Mouse (Mus musculus): ENCODE results near the gene Cyp27b1. TPM values are rescaled to one million over a fixed set of nuclear protein-coding genes. Genes with fewer than 3 reads are reported as not detected.
A peak's percentile ranks its signal among the peaks of the same experiment; 100 is the strongest.

Gene Cyp27b1
- polyA plus RNA-seq, 1 experiment from 2014 or later, result 0.18 TPM

GRCm38 (mm10) chr10:127080901-127081780 is 33.1 kb downstream of the Cyp27b1 start:
- WGBS, result 1% methylated on average over 43 of the region's 48 CpGs
- no peaks in the 10 kb centered on the region for H3K9me3 ChIP-seq (ENCODE audit: control insufficient read depth, low read length)
- no peak overlapping the region; the same call in 1 of the 2 replicates for H3K27ac ChIP-seq (ENCODE audit: low read depth, low read length)
- peak overlapping the region; percentile 83 for H3K4me3 ChIP-seq (ENCODE audit: low read length)
- peaks cover 32% of the 10 kb centered on the region for H3K4me1 ChIP-seq (ENCODE audit: control insufficient read depth, insufficient read depth, low read depth, low read length)
- peak overlapping the region; percentile 86 for H3K4me2 ChIP-seq (ENCODE audit: low read length)
- H3K27me3 ChIP-seq (replicated peaks; ENCODE audit: control insufficient read depth, insufficient read depth, low read length), result no peaks in the 10 kb centered on the region
- peaks cover 8% of the 10 kb centered on the region; the same call in 1 of the 2 replicates for H3K36me3 ChIP-seq (ENCODE audit: control insufficient read depth, insufficient read depth, low read length)
- no peak for ATAC-seq
- peak overlapping the region; percentile 89 for H3K9ac ChIP-seq (ENCODE audit: low read depth, low read length)

GRCm38 (mm10) chr10:127081996-127082620 is 34.1 kb downstream of the Cyp27b1 start:
- Histone ChIP-seq H3K27me3 (replicated peaks; ENCODE audit: control insufficient read depth, insufficient read depth, low read length) (no peaks in the 10 kb centered on the region), H3K36me3 (ENCODE audit: control insufficient read depth, insufficient read depth, low read length) (peaks cover 9% of the 10 kb centered on the region; the same call in 1 of the 2 replicates), H3K4me3 (ENCODE audit: low read length) (peak overlapping the region; percentile 83), H3K27ac (ENCODE audit: low read depth, low read length) (no peak overlapping the region), H3K9ac (ENCODE audit: low read depth, low read length) (peak overlapping the region; percentile 89; the same call in 1 of the 2 replicates), H3K4me2 (ENCODE audit: low read length) (peak overlapping the region; percentile 86), H3K4me1 (ENCODE audit: control insufficient read depth, insufficient read depth, low read depth, low read length) (peaks cover 28% of the 10 kb centered on the region), H3K9me3 (ENCODE audit: control insufficient read depth, low read length) (no peaks in the 10 kb centered on the region)
- no peak for ATAC-seq
- 21% methylated on average over 8 of the region's 8 CpGs for WGBS

GRCm38 (mm10) chr10:127083292-127083914 is 35.4 kb downstream of the Cyp27b1 start:
- Histone ChIP-seq H3K9ac (ENCODE audit: low read depth, low read length) (no peak overlapping the region), H3K4me3 (ENCODE audit: low read length) (no peak overlapping the region), H3K27ac (ENCODE audit: low read depth, low read length) (no peak overlapping the region), H3K27me3 (replicated peaks; ENCODE audit: control insufficient read depth, insufficient read depth, low read length) (peaks cover 9% of the 10 kb centered on the region; the same call in 1 of the 2 replicates), H3K4me1 (ENCODE audit: control insufficient read depth, insufficient read depth, low read depth, low read length) (peaks cover 24% of the 10 kb centered on the region), H3K9me3 (ENCODE audit: control insufficient read depth, low read length) (no peaks in the 10 kb centered on the region), H3K36me3 (ENCODE audit: control insufficient read depth, insufficient read depth, low read length) (peaks cover 19% of the 10 kb centered on the region), H3K4me2 (ENCODE audit: low read length) (no peak overlapping the region)
- 35% methylated on average over 8 of the region's 8 CpGs for WGBS
- no peak for ATAC-seq

- no peak for ATAC-seq
- H3K27me3 ChIP-seq (replicated peaks; ENCODE audit: control insufficient read depth, insufficient read depth, low read length), result peaks cover 12% of the 10 kb centered on the region
- WGBS, result 49% methylated on average over 5 of the region's 5 CpGs
- no peak overlapping the region for H3K4me3 ChIP-seq (ENCODE audit: low read length)
- no peak overlapping the region for H3K4me2 ChIP-seq (ENCODE audit: low read length)
- H3K9ac ChIP-seq (ENCODE audit: low read depth, low read length), result no peak overlapping the region
- H3K4me1 ChIP-seq (ENCODE audit: control insufficient read depth, insufficient read depth, low read depth, low read length), result peaks cover 22% of the 10 kb centered on the region
- no peaks in the 10 kb centered on the region for H3K9me3 ChIP-seq (ENCODE audit: control insufficient read depth, low read length)
- H3K27ac ChIP-seq (ENCODE audit: low read depth, low read length), result no peak overlapping the region
- H3K36me3 ChIP-seq (ENCODE audit: control insufficient read depth, insufficient read depth, low read length), result peaks cover 21% of the 10 kb centered on the region
Measured at GRCm38 (mm10) chr10:127083915-127084306, 35.9 kb downstream of the Cyp27b1 start.

GRCm38 (mm10) chr10:127085052-127085451 is 37.0 kb downstream of the Cyp27b1 start:
- H3K4me1 ChIP-seq (ENCODE audit: control insufficient read depth, insufficient read depth, low read depth, low read length), result peaks cover 22% of the 10 kb centered on the region
- peaks cover 27% of the 10 kb centered on the region for H3K36me3 ChIP-seq (ENCODE audit: control insufficient read depth, insufficient read depth, low read length)
- H3K27ac ChIP-seq (ENCODE audit: low read depth, low read length), result no peak overlapping the region
- H3K9ac ChIP-seq (ENCODE audit: low read depth, low read length), result no peak overlapping the region
- 86% methylated on average over 9 of the region's 9 CpGs for WGBS
- no peak overlapping the region for H3K4me3 ChIP-seq (ENCODE audit: low read length)
- ATAC-seq, result no peak
- peaks cover 21% of the 10 kb centered on the region for H3K27me3 ChIP-seq (replicated peaks; ENCODE audit: control insufficient read depth, insufficient read depth, low read length)
- H3K4me2 ChIP-seq (ENCODE audit: low read length), result no peak overlapping the region
- no peaks in the 10 kb centered on the region for H3K9me3 ChIP-seq (ENCODE audit: control insufficient read depth, low read length)

- Histone ChIP-seq H3K27me3 (replicated peaks; ENCODE audit: control insufficient read depth, insufficient read depth, low read length) (peaks cover 27% of the 10 kb centered on the region), H3K4me2 (ENCODE audit: low read length) (no peak overlapping the region), H3K27ac (ENCODE audit: low read depth, low read length) (no peak overlapping the region), H3K9ac (ENCODE audit: low read depth, low read length) (no peak overlapping the region), H3K36me3 (ENCODE audit: control insufficient read depth, insufficient read depth, low read length) (peaks cover 27% of the 10 kb centered on the region), H3K4me3 (ENCODE audit: low read length) (no peak overlapping the region), H3K4me1 (ENCODE audit: control insufficient read depth, insufficient read depth, low read depth, low read length) (peaks cover 19% of the 10 kb centered on the region), H3K9me3 (ENCODE audit: control insufficient read depth, low read length) (no peaks in the 10 kb centered on the region)
- ATAC-seq, result no peak
- WGBS, result 75% methylated on average over 6 of the region's 6 CpGs
Measured at GRCm38 (mm10) chr10:127085633-127086032, 37.6 kb downstream of the Cyp27b1 start.

- peaks cover 30% of the 10 kb centered on the region for H3K36me3 ChIP-seq (ENCODE audit: control insufficient read depth, insufficient read depth, low read length)
Measured at GRCm38 (mm10) chr10:127090560-127091411, 42.7 kb downstream of the Cyp27b1 start.

GRCm38 (mm10) chr10:127091507-127092396 is 43.7 kb downstream of the Cyp27b1 start:
- Histone ChIP-seq H3K9me3 (ENCODE audit: control insufficient read depth, low read length) (no peaks in the 10 kb centered on the region), H3K27ac (ENCODE audit: low read depth, low read length) (no peak overlapping the region), H3K4me2 (ENCODE audit: low read length) (peak overlapping the region; percentile 39), H3K36me3 (ENCODE audit: control insufficient read depth, insufficient read depth, low read length) (peaks cover 38% of the 10 kb centered on the region), H3K27me3 (replicated peaks; ENCODE audit: control insufficient read depth, insufficient read depth, low read length) (peaks cover 31% of the 10 kb centered on the region), H3K4me3 (ENCODE audit: low read length) (peak overlapping the region; percentile 7; the same call in 1 of the 2 replicates), H3K9ac (ENCODE audit: low read depth, low read length) (no peak overlapping the region), H3K4me1 (ENCODE audit: control insufficient read depth, insufficient read depth, low read depth, low read length) (peaks cover 30% of the 10 kb centered on the region)
- peak; percentile 9; the same call in 1 of the 2 replicates for ATAC-seq
- 13% methylated on average over 34 of the region's 51 CpGs for WGBS

More at GRCm38 (mm10) chr10:127090560-127091411, 42.7 kb downstream of the Cyp27b1 start:
- 13% methylated on average over 57 of the region's 57 CpGs for WGBS
- Histone ChIP-seq H3K4me1 (ENCODE audit: control insufficient read depth, insufficient read depth, low read depth, low read length) (peaks cover 30% of the 10 kb centered on the region), H3K27me3 (replicated peaks; ENCODE audit: control insufficient read depth, insufficient read depth, low read length) (peaks cover 31% of the 10 kb centered on the region), H3K9ac (ENCODE audit: low read depth, low read length) (peak overlapping the region; percentile 13), H3K27ac (ENCODE audit: low read depth, low read length) (no peak overlapping the region), H3K4me2 (ENCODE audit: low read length) (peak overlapping the region; percentile 39), H3K4me3 (ENCODE audit: low read length) (peak overlapping the region; percentile 7), H3K9me3 (ENCODE audit: control insufficient read depth, low read length) (no peaks in the 10 kb centered on the region)
- ATAC-seq, result peak; percentile 9; the same call in 1 of the 2 replicates
